Mouse (Mus musculus) cerebellum, postnatal 4 days (tissue): Measurements from ENCODE around the gene Ctsj.
"Not testable (repeated sequence)": the region's sequence is repeated elsewhere in the genome, so short reads cannot be mapped to it uniquely, and the experiment has no call there.

Experiments used
- DNase-seq, 2 experiments: peaks; one replicate each; pipeline ENCODE4 v3.0.0; 2022; ENCODE audit warnings: low spot score in 2 of 2, mixed read lengths in 1 of 2

Gene Ctsj

DNA sequence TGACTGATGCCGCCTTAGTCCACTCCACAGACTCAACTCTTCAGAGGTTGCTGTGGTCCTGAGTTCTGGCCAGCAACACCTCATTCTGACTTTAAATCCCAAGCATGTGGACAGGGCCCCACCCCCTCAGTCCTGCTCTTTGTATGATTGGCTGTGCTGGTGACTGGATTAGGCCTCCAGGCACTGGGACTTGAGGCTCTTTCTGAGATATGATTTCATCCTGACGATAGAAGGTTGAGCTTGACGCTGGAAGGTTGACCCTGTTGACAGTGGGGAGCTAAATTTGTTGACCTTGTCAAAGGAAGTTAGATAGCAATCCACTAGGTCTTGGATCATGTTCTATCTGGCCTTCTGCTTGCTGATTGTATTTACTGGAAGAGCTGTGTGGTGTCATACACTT lies at the start of gene Ctsj:
Gene Ctsj (minus strand): TSS at position 101 of the 400 bp plus-strand sequence.
- DNase-seq: no peak

DNA sequence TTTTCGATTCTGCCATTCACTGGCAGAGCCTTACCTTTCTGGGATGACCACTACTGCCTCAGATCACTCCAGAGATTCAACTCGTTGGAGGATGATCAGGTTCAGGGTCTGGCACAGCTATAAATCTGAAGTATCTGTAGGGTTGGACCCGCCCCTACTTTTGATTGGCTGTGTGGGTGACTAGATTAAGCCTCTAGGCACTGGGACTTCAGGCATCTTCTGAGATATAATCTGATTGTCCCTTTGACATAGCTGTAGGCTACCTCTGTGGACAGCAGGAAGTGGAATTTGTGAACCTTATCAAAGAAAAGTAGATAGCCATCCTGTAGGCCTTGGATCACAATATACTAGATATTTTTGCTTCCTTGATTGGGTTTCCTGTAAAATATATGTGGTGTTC lies 34.8 kb upstream of the Ctsj start, which contains the start of gene Ctsq:
Gene Ctsq (minus strand): TSS at position 101 of the 400 bp plus-strand sequence.
- DNase-seq: no peak

DNA sequence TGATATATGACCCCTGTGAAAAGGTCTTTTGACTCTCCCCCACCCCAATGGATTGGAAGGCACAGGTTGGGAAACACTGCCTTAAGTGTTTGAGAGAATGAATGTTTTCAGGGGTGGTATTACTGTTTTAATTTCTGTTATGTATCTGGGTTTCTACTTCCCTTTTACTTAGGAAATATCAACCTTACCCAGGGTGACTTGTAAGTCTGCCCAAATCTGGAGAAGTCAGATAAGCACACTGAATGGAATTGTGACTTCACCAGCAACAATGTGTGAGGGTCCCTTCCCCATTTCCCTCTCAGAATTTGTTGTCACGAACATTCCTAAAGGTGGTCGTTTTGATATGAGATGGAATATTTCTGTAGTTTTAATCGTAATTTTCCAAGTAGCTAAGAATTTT lies 17.0 kb upstream of the Ctsj start:
- DNase-seq: no peak

DNA sequence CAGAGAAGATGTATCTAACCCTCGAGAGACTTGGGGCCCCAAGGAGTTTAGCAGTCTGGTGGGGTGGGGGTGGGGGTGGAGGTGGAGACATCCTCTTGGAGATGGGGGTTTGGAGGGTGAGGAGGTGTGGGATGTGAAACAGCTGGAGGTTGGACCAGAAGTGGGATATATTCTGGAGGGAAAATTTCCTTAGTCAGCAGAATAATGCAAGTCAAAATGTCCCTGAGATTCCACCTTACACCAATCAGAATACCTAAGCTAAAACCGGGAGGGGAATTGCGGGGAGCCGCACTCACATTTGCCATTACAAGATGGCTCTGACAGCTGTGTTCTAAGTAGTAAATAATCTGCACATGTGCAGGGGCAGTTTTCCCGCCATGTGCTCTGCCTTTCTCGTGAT lies 16.1 kb upstream of the Ctsj start:
- DNase-seq: no peak

DNA sequence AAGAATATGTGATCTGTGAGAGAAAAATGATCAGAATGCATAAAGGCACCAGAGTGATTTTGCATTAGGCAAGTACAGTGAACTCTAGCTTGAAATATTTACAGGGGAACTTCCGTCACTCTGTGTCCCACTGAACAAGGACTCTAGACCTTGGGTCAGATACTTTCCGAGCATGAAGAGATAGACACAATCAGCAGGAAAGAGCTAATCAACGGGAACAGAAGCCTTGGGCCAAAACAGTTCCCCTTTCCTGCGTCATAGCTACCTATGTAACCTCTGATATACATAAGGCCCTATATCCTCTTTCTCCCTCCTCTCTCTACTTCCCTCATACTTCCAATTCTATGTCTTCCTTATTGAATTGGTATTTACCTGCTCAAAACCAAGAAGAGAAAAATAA lies 4.4 kb upstream of the Ctsj start:
- no peak for DNase-seq

DNA sequence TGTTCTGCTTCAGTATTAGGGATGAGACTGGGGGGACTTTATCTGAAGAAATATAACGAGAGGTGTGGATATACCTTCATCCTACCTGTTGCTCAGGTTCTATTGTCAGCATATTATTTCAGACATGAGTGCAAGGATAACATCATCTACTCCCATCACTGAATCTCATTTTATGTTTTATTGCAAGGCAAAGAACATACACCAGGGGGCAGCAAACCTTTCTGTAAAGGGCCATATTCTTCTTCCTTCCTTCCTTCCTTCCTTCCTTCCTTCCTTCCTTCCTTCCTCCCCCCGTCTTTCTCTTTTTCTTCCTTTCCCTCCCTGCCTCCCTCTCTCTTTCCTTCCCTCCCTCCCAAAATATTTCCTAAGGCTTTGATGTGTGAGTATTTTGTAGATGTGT lies 8.2 kb downstream of the Ctsj start:
- no peak for DNase-seq

DNA sequence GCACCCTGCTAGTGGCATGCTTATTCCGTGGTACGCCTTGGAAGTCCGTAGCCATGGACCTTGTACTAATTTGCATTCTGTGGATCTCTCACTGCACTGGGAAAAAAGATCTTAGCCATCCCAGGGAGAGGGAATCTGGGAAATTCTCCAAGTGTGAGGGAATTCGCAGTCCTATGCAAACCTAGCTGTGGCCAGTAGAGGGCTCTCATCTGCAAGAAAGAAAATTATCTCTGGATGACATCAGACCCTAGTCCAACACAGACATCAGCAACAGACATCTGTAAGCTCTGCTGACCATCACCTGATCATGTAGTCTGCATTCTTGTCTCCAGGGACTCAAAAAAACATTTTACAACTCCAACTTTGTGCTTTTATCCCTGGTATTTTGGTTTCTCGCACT lies 18.8 kb downstream of the Ctsj start:
- DNase-seq: not testable (repeated sequence)

DNA sequence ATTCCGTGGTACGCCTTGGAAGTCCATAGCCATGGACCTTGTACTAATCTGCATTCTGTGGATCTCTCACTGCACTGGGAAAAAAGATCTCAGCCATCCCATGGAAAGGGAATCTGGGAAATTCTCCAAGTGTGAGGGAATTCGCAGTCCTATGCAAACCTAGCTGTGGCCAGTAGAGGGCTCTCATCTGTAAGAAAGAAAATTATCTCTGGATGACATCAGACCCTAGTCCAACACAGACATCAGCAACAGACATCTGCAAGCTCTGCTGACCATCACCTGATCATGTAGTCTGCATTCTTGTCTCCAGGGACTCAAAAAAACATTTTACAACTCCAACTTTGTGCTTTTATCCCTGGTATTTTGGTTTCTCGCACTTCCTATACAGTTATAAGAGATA lies 33.4 kb downstream of the Ctsj start:
- not testable (repeated sequence) for DNase-seq

DNA sequence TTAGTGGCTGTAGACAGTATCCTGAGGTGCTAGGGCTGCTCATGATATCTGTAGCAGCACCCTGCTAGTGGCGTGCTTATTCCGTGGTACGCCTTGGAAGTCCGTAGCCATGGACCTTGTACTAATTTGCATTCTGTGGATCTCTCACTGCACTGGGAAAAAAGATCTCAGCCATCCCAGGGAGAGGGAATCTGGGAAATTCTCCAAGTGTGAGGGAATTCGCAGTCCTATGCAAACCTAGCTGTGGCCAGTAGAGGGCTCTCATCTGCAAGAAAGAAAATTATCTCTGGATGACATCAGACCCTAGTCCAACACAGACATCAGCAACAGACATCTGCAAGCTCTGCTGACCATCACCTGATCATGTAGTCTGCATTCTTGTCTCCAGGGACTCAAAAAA lies 41.8 kb downstream of the Ctsj start:
- DNase-seq: not testable (repeated sequence)

DNA sequence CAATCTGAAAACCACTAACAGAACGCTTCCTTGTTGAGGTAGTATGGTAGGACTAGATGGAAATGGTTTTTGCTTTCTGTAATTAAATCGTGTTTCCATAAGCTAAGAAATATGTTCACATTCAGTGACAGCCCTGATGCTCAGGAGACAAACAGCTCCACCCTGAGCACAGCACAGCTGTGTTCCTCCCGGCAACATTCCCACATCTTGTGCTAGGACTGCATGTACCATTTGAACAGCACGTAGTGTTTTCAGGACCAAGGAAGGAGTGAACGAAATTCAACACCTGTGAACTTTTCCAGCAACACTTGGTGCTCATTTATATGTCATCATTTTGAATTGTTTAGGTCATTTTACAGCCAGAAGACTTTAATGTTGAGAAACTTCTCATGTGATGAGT lies 44.1 kb downstream of the Ctsj start:
- DNase-seq: no peak
